29 mouse cellular contexts compared by ENCODE assay signal in the genomic region with DNA sequence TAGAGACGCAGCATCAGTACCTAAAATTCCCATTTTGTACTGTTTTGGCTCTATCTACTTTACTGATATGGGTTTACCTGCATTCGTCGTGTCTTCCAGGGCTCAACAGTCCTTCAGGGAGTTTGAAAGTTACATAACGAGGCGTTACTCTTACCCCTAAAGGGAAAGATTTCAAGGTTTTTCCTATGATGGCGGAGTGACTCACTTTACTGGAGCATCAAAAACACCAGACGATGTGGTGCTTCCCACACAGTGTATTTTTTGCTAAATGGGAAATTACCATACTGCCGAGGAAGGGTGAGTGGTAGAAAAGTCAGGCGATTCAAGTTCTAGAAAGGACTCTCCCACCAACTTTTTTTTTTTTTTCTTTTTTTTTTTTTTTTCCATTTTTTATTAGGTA. TPM values are rescaled to one million over a fixed set of nuclear protein-coding genes. Genes with fewer than 3 reads are reported as not detected.
DNase-seq lines count a peak whose midpoint lies in the region; TF ChIP-seq lines count a peak whose summit lies in the region.
"Had no signal": no experiment of that assay in that cellular context is flagged by ENCODE, and none has a peak within 500 bp of the region (broad histone marks: within the 10 kb centered on the region; RNA-seq: fewer than 3 reads in every experiment).

No protein-coding gene starts in this region.

- peak overlapping the region; percentile 93; the same call in 1 of the 2 replicates for H3K27ac ChIP-seq in cortical plate, adult 2 months (ENCODE audit: insufficient read depth, low read length)
- H3K27ac ChIP-seq: embryonic facial prominence, embryonic 15.5 days; heart, embryonic 15.5 days; hindbrain, embryonic 13.5 days; kidney, postnatal 0 days; limb, embryonic 13.5 days; liver, embryonic 13.5 days; midbrain, embryonic 13.5 days had no signal

- intact Hi-C loops in left cerebral cortex, postnatal 36 days (cut with DNase I), result loop anchor here (10.0 kb wide), 1 partner anchor 98 kb away; no protein-coding TSS in a partner anchor

- no peak for TF ChIP-seq POLR2A in cortical plate, adult 2 months (IDR thresholded peaks at IDR 0.05; ENCODE audit: extremely low read depth, insufficient read depth, low read length)

- H3K4me1 ChIP-seq in cortical plate, adult 2 months (ENCODE audit: control insufficient read depth, insufficient read depth, low read length), result peaks cover 2% of the 10 kb centered on the region
- H3K4me1 ChIP-seq: embryonic facial prominence, embryonic 15.5 days; heart, embryonic 15.5 days; hindbrain, embryonic 13.5 days; megakaryocyte, embryonic 14.5 days; midbrain, embryonic 13.5 days had no signal

- no peak for TF ChIP-seq CTCF in cortical plate, adult 2 months (IDR thresholded peaks at IDR 0.05; ENCODE audit: extremely low read depth, insufficient read depth, low read length)

- no peak overlapping the region for H3K4me3 ChIP-seq in cortical plate, adult 2 months (ENCODE audit: insufficient read depth, low read length)
- H3K4me3 ChIP-seq: embryonic facial prominence, embryonic 15.5 days; heart, embryonic 15.5 days; hindbrain, embryonic 13.5 days; limb, embryonic 13.5 days; liver, embryonic 13.5 days; megakaryocyte, embryonic 14.5 days; midbrain, embryonic 13.5 days had no signal

- peak; percentile 37 to 64 for DNase-seq in layer of hippocampus, adult 18-20 months (ENCODE audit: low spot score in 2 of 2)
- DNase-seq in layer of hippocampus, postnatal 14 days (ENCODE audit: low spot score in 2 of 2), result no peak
- DNase-seq in right cerebral cortex, postnatal 25 days, result peak; percentile 40
- DNase-seq in right cerebral cortex, postnatal 14 days, result no peak
- DNase-seq in left cerebral cortex, postnatal 36 days (ENCODE audit: low spot score in 2 of 2), result peak; percentile 34 to 46
- no peak for DNase-seq in kidney, postnatal 25 days
- DNase-seq in lung, postnatal 25 days (ENCODE audit: low spot score), result no peak
- DNase-seq: adrenal gland, postnatal 10 days; cerebellum, adult 9-10 months; forebrain, postnatal 0 days; heart, postnatal 36 days; kidney, adult 2 months; liver, embryonic 13.5 days; lung, adult 2 months; lung, postnatal 36 days; thymus, adult 2 months had no signal

RNA-seq across cellular contexts. Expression of a gene that starts 42.9 kb away (rescaled TPM):
- total RNA-seq in layer of hippocampus, adult 18-20 months (2021), result not detected
- under 1 TPM in 1 of 2 experiments, not detected in 1; 0.64 TPM for total RNA-seq in layer of hippocampus, postnatal 14 days (2021)
- not detected in 2 replicates for polyA plus RNA-seq in cortical plate, adult 2 months (2012; rRNA removed)
- not detected for total RNA-seq in left cerebral cortex, postnatal 36 days (2021)
- total RNA-seq: adrenal gland, postnatal 10 days; gastrocnemius, adult 8-10 months; heart, postnatal 36 days; left cerebral cortex, adult 18-20 months; monocyte, adult 5-6 weeks had no signal
- polyA plus RNA-seq: embryonic facial prominence, embryonic 15.5 days; gonadal fat pad, adult 2 months; heart, embryonic 15.5 days; kidney, adult 2 months; kidney, postnatal 0 days; liver, embryonic 13.5 days; lung, adult 2 months; urinary bladder, adult 2 months had no signal

RNA-seq across cellular contexts. Expression of a gene that starts 47.5 kb away (rescaled TPM):
- under 1 TPM; 0.30 to 0.52 TPM for total RNA-seq in layer of hippocampus, adult 18-20 months (2021)
- total RNA-seq in layer of hippocampus, postnatal 14 days (2021), result 1 to 10 TPM in 1 of 2 experiments, under 1 TPM in 1; 0.62 to 1.8 TPM
- polyA plus RNA-seq in cortical plate, adult 2 months (2012; rRNA removed), result 3.8 and 3.9 TPM in 2 replicates
- 1 to 10 TPM; 4.3 to 4.5 TPM for total RNA-seq in left cerebral cortex, postnatal 36 days (2021)

Comparison
In these comparisons a context has a peak if more than half of its experiments do, and no peak if none do; other contexts are left out.
1. DNase-seq: peak in layer of hippocampus, adult 18-20 months (2 of 2), right cerebral cortex, postnatal 25 days (single experiment) and left cerebral cortex, postnatal 36 days (2 of 2); none in layer of hippocampus, postnatal 14 days (0 of 2), right cerebral cortex, postnatal 14 days (single experiment), kidney, postnatal 25 days (0 of 2) and lung, postnatal 25 days (single experiment).